Mouse (Mus musculus): ENCODE results near the gene Vmn1r191. TPM values are rescaled to one million over a fixed set of nuclear protein-coding genes. Genes with fewer than 3 reads are reported as not detected.
"Not testable (repeated sequence)": the region's sequence is repeated elsewhere in the genome, so short reads cannot be mapped to it uniquely, and the experiment has no call there.

Gene Vmn1r191
- not detected in 2 replicates for polyA plus RNA-seq (2014; fragmentation: Nextera tagmentation; extraction: Ambion mirVana)

DNA sequence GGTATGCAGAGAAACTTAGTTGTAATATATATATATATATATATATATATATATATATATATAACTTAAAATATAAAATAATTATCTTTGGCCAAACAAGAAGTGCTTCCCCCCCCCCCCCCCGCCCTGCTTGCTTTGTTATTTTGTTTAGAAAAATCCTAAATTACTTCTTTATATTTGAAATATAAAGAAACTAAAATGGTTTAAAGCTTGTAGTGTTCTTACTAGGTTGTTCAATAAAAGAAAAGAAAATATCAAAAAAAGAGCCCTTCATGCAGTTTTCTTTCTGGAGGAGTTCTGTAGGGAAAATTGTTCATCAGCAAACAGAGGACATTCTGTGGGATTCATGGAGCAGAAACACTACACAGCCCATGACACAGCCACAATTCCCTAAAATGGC is at the start of gene Vmn1r191:
Gene Vmn1r191 (minus strand): TSS at position 101 of the 400 bp plus-strand sequence.
- H3K4me3 ChIP-seq (ENCODE audit: low read depth, low read length), result no peak within 1 kb of the TSS
- no peaks in the 10 kb centered on the region for H3K36me3 ChIP-seq (ENCODE audit: control insufficient read depth, insufficient read depth, low read length)
- no peaks in the 10 kb centered on the region for H3K9me3 ChIP-seq (ENCODE audit: control insufficient read depth, low read length)
- DNase-seq (ENCODE audit: low spot score) (no peak), ATAC-seq (ENCODE audit: insufficient number of reproducible peaks, low FRiP score, low TSS enrichment, low read depth) (no peak)
- H3K9ac ChIP-seq (ENCODE audit: low read length), result no peak within 1 kb of the TSS
- H3K4me2 ChIP-seq (ENCODE audit: low read depth, severe bottlenecking), result no peak within 1 kb of the TSS
- WGBS, result 90% methylated on average over 1 of the region's 1 CpGs
- no peaks in the 10 kb centered on the region for H3K4me1 ChIP-seq (ENCODE audit: control insufficient read depth, insufficient read depth, low read length)
- no peaks in the 10 kb centered on the region for H3K27me3 ChIP-seq (ENCODE audit: control insufficient read depth, insufficient read depth, low read length)
- no peak within 1 kb of the TSS for H3K27ac ChIP-seq (replicated peaks; ENCODE audit: low read depth, low read length)

- WGBS, result 76% methylated on average over 1 of the region's 1 CpGs
- not testable (repeated sequence) for H3K4me3 ChIP-seq (ENCODE audit: low read depth, low read length)
Measured at GRCm38 (mm10) chr13:22223060-22223459, 39.3 kb upstream of the Vmn1r191 start, which contains the start of gene Vmn1r193. Gene Vmn1r193, minus strand, starts transcription at chr13:22223160.

DNA sequence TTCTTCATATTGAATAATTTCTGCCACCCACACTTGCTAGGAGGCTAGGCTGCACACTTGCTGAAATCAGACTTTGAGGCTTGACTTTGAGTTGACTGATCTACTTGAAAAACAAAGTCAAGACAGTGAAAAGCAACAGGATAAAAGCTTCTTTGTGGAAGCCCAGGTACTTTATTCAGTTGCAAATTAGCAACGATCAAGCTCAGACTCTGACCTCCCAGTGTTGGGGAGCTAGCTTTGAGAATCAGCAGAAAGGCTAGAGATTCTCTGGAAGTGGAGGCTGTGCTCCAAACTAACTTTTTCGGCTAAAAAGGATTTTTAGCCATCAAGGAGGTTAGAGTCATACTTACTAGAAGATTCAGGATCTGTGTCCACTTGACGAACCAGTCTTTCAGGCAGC is 9.0 kb upstream of the Vmn1r191 start:
- H3K4me2 ChIP-seq (ENCODE audit: low read depth, severe bottlenecking); DNase-seq (ENCODE audit: low spot score); H3K9me3 ChIP-seq (ENCODE audit: control insufficient read depth, low read length); H3K36me3 ChIP-seq (ENCODE audit: control insufficient read depth, insufficient read depth, low read length); H3K27ac ChIP-seq (replicated peaks; ENCODE audit: low read depth, low read length); H3K27me3 ChIP-seq (ENCODE audit: control insufficient read depth, insufficient read depth, low read length); ATAC-seq (ENCODE audit: insufficient number of reproducible peaks, low FRiP score, low TSS enrichment, low read depth); H3K4me3 ChIP-seq (ENCODE audit: low read depth, low read length); H3K4me1 ChIP-seq (ENCODE audit: control insufficient read depth, insufficient read depth, low read length); H3K9ac ChIP-seq (ENCODE audit: low read length): not testable (repeated sequence)
- 83% methylated on average over 3 of the region's 3 CpGs for WGBS

More at GRCm38 (mm10) chr13:22223060-22223459, 39.3 kb upstream of the Vmn1r191 start, which contains the start of gene Vmn1r193:
- H3K9ac ChIP-seq (ENCODE audit: low read length); H3K4me2 ChIP-seq (ENCODE audit: low read depth, severe bottlenecking); ATAC-seq (ENCODE audit: insufficient number of reproducible peaks, low FRiP score, low TSS enrichment, low read depth); H3K9me3 ChIP-seq (ENCODE audit: control insufficient read depth, low read length); H3K27ac ChIP-seq (replicated peaks; ENCODE audit: low read depth, low read length); H3K4me1 ChIP-seq (ENCODE audit: control insufficient read depth, insufficient read depth, low read length); H3K36me3 ChIP-seq (ENCODE audit: control insufficient read depth, insufficient read depth, low read length); DNase-seq (ENCODE audit: low spot score); H3K27me3 ChIP-seq (ENCODE audit: control insufficient read depth, insufficient read depth, low read length): not testable (repeated sequence)

GRCm38 (mm10) chr13:22191041-22191440 is 7.3 kb upstream of the Vmn1r191 start, which contains the start of gene Vmn1r192:
Gene Vmn1r192, minus strand, starts transcription at chr13:22191141.
- no peak within 1 kb of the TSS for H3K4me3 ChIP-seq (ENCODE audit: low read depth, low read length)
- DNase-seq (ENCODE audit: low spot score) (no peak), ATAC-seq (ENCODE audit: insufficient number of reproducible peaks, low FRiP score, low TSS enrichment, low read depth) (no peak)
- no peak within 1 kb of the TSS for H3K4me2 ChIP-seq (ENCODE audit: low read depth, severe bottlenecking)
- H3K4me1 ChIP-seq (ENCODE audit: control insufficient read depth, insufficient read depth, low read length), result no peaks in the 10 kb centered on the region
- no peaks in the 10 kb centered on the region for H3K27me3 ChIP-seq (ENCODE audit: control insufficient read depth, insufficient read depth, low read length)
- no peaks in the 10 kb centered on the region for H3K36me3 ChIP-seq (ENCODE audit: control insufficient read depth, insufficient read depth, low read length)
- no peaks in the 10 kb centered on the region for H3K9me3 ChIP-seq (ENCODE audit: control insufficient read depth, low read length)
- H3K27ac ChIP-seq (replicated peaks; ENCODE audit: low read depth, low read length), result no peak within 1 kb of the TSS
- no peak within 1 kb of the TSS for H3K9ac ChIP-seq (ENCODE audit: low read length)

DNA sequence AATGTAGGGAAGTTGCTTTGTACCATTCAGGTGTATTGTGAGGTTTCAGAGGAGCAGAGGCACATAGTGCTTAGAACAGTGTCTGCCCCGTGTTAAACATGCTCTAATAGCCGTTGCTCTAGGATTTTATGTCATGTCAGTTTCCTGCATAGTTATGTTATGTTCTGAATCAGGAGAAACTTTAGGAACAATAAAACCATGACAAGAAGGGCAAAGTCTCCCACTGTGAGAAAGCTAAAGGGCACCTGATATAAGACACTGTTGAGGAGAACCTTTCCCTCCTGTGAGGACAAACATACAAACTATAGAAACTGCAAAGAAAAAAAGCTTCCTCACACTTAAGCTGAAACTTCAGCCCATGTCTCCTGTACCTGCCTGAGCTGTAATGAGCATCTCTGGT is 6.6 kb upstream of the Vmn1r191 start:
- Histone ChIP-seq H3K4me3 (ENCODE audit: low read depth, low read length) (no peak overlapping the region), H3K9ac (ENCODE audit: low read length) (no peak overlapping the region), H3K27me3 (ENCODE audit: control insufficient read depth, insufficient read depth, low read length) (no peaks in the 10 kb centered on the region), H3K27ac (replicated peaks; ENCODE audit: low read depth, low read length) (no peak overlapping the region), H3K4me1 (ENCODE audit: control insufficient read depth, insufficient read depth, low read length) (no peaks in the 10 kb centered on the region), H3K9me3 (ENCODE audit: control insufficient read depth, low read length) (no peaks in the 10 kb centered on the region), H3K4me2 (ENCODE audit: low read depth, severe bottlenecking) (no peak overlapping the region), H3K36me3 (ENCODE audit: control insufficient read depth, insufficient read depth, low read length) (no peaks in the 10 kb centered on the region)
- WGBS, result 78% methylated on average over 2 of the region's 2 CpGs
- no peak for DNase-seq (ENCODE audit: low spot score)
- no peak for ATAC-seq (ENCODE audit: insufficient number of reproducible peaks, low FRiP score, low TSS enrichment, low read depth)

DNA sequence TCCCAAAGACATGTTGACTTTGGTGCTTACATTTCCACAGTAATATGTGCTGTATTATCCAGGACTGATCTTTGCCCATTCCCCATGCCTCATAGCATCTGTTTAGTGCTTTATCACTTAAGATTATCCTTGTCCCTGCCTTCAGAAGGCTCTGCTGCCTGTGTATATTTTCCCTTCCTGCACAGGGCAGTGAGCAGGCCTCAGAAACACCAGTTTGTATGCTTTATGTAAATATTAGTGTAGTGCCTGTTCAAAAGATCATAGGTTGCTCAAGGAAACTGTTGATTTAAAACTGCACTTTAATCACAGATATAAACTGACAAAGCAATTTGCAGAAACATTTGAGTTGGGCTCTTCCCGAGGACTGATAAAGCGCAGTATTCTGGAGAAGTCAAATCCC is 5.5 kb upstream of the Vmn1r191 start:
- H3K4me3 ChIP-seq (ENCODE audit: low read depth, low read length), result no peak overlapping the region
- no peak for DNase-seq (ENCODE audit: low spot score)
- H3K36me3 ChIP-seq (ENCODE audit: control insufficient read depth, insufficient read depth, low read length), result no peaks in the 10 kb centered on the region
- H3K9me3 ChIP-seq (ENCODE audit: control insufficient read depth, low read length), result no peaks in the 10 kb centered on the region
- no peak overlapping the region for H3K9ac ChIP-seq (ENCODE audit: low read length)
- H3K4me1 ChIP-seq (ENCODE audit: control insufficient read depth, insufficient read depth, low read length), result no peaks in the 10 kb centered on the region
- H3K27me3 ChIP-seq (ENCODE audit: control insufficient read depth, insufficient read depth, low read length), result no peaks in the 10 kb centered on the region
- no peak for ATAC-seq (ENCODE audit: insufficient number of reproducible peaks, low FRiP score, low TSS enrichment, low read depth)
- no peak overlapping the region for H3K27ac ChIP-seq (replicated peaks; ENCODE audit: low read depth, low read length)
- 86% methylated on average over 2 of the region's 2 CpGs for WGBS
- H3K4me2 ChIP-seq (ENCODE audit: low read depth, severe bottlenecking), result no peak overlapping the region

GRCm38 (mm10) chr13:22168416-22168815 is 15.4 kb downstream of the Vmn1r191 start:
- 94% methylated on average over 15 of the region's 15 CpGs for WGBS
- Histone ChIP-seq H3K36me3 (ENCODE audit: control insufficient read depth, insufficient read depth, low read length) (no peaks in the 10 kb centered on the region), H3K9ac (ENCODE audit: low read length) (no peak overlapping the region), H3K27ac (replicated peaks; ENCODE audit: low read depth, low read length) (no peak overlapping the region), H3K4me2 (ENCODE audit: low read depth, severe bottlenecking) (no peak overlapping the region), H3K4me3 (ENCODE audit: low read depth, low read length) (no peak overlapping the region), H3K9me3 (ENCODE audit: control insufficient read depth, low read length) (peaks cover 5% of the 10 kb centered on the region; the same call in 1 of the 2 replicates), H3K4me1 (ENCODE audit: control insufficient read depth, insufficient read depth, low read length) (no peaks in the 10 kb centered on the region), H3K27me3 (ENCODE audit: control insufficient read depth, insufficient read depth, low read length) (no peaks in the 10 kb centered on the region)
- no peak for ATAC-seq (ENCODE audit: insufficient number of reproducible peaks, low FRiP score, low TSS enrichment, low read depth)
- no peak for DNase-seq (ENCODE audit: low spot score)

DNA sequence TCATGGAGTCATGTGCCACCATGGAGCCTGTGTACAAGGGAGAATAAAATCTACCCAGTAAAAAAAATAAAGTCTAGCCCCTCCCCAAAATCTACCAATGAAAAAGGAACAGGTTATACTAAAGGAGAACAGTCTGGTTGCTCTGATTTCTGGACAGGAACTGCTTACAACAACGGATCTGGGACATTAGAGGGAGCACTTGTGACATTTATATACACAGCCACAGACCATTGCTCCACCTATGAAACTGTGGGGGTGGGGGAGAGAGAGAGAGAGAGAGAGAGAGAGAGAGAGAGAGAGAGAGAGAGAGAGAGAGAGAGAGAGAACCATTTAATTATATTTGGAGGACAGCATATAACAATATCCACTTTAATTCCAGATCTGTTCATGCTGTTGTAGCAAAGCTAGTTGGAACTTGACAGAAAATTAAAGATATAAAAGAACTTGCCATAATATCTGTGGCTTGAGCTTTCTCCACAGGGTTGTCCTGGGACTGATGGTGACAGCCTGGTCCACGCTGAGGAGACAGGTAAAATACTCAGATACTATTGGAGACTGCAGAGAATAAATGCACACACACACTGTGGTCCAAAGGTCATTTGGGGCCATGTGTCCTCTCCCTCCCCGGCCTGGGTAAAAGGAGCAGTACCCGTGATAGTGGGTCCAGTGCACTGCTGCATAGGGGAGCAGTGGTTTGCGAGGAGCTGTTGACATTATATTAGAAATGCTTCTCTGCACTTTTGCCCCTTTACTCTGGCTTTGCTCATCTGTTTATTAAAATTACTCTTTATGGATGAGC is 47.1 kb downstream of the Vmn1r191 start:
- H3K9ac ChIP-seq (ENCODE audit: low read length); H3K9me3 ChIP-seq (ENCODE audit: control insufficient read depth, low read length); DNase-seq (ENCODE audit: low spot score); H3K4me3 ChIP-seq (ENCODE audit: low read depth, low read length); ATAC-seq (ENCODE audit: insufficient number of reproducible peaks, low FRiP score, low TSS enrichment, low read depth); H3K27ac ChIP-seq (replicated peaks; ENCODE audit: low read depth, low read length); H3K4me1 ChIP-seq (ENCODE audit: control insufficient read depth, insufficient read depth, low read length); H3K27me3 ChIP-seq (ENCODE audit: control insufficient read depth, insufficient read depth, low read length); H3K36me3 ChIP-seq (ENCODE audit: control insufficient read depth, insufficient read depth, low read length); H3K4me2 ChIP-seq (ENCODE audit: low read depth, severe bottlenecking): not testable (repeated sequence)
- WGBS, result 67% methylated on average over 5 of the region's 5 CpGs

Data from limb, embryonic 11.5 days (tissue).